Mouse (Mus musculus): Measurements from ENCODE around the gene Dctd.

- TF ChIP-seq POLR2A (IDR thresholded peaks at IDR 0.05; ENCODE audit: control insufficient read depth, low read depth, low read length) (no peak), CTCF (IDR thresholded peaks at IDR 0.05; ENCODE audit: control insufficient read depth, insufficient read depth, insufficient replicate concordance, low read depth, low read length) (no peak)
Measured at GRCm38 (mm10) chr8:48177406-48177805, 78.5 kb downstream of the Dctd start.
